ENCODE assay signal across 10 mouse cellular contexts in the genomic region with DNA sequence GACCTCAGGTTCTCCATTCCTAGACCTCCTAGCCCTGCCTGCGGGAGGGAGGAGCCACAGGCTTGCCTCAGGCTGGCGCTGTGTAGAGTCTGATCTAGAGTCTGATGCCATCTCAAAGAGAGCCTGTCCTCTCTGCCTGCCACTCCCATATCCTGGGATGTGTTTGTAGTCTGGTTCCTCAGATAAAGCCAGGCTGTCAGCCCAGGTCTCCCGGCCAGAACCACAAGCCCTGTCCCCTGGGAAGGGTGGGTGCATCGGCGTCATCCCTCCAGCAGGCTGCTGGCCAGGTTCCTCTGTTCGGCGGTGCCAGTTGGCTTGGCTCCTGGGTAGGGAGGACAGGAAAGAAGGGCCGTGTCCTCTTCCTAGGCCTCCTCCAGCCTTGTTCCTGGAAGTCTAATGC. TPM values are rescaled to one million over a fixed set of nuclear protein-coding genes. Genes with fewer than 3 reads are reported as not detected.
DNase-seq lines count a peak whose midpoint lies in the region; ATAC-seq lines count a peak whose summit lies in the region.
"Had no signal": no experiment of that assay in that cellular context is flagged by ENCODE, and none has a peak within 500 bp of the region (broad histone marks: within the 10 kb centered on the region; RNA-seq: fewer than 3 reads in every experiment).

No protein-coding gene starts in this region.

- H3K4me3 ChIP-seq in midbrain, embryonic 10.5 days, result no peak overlapping the region
- H3K4me3 ChIP-seq in midbrain, embryonic 16.5 days (ENCODE audit: low read depth, low read length), result no peak overlapping the region
- H3K4me3 ChIP-seq: erythroblast, embryonic 14.5 days; limb, embryonic 12.5 days; neural tube, embryonic 13.5 days had no signal

- ATAC-seq in midbrain, embryonic 16.5 days, result no peak
- peak; percentile 10 to 40; a peak in 3 of 4 replicates for ATAC-seq in hematopoietic stem cell, adult 5-6 weeks (replicated peaks in 1 of 2; ENCODE audit: insufficient read depth in 1 of 2, low FRiP score in 2 of 2, low TSS enrichment in 1 of 2, low read depth in 1 of 2, poor library complexity in 2 of 2, severe bottlenecking in 2 of 2)
- peak; percentile 43 for ATAC-seq in megakaryocyte, adult 5-6 weeks (ENCODE audit: poor library complexity, severe bottlenecking)

- DNase-seq in midbrain, embryonic 10.5 days (ENCODE audit: low spot score), result no peak
- DNase-seq in c-Kit-positive CD71-positive TER-119-positive erythroid progenitor cells, embryonic 14.5 days (ENCODE audit: low spot score), result peak; percentile 33
- DNase-seq in yolk sac, embryonic 10.5 days (ENCODE audit: low spot score), result no peak
- DNase-seq in layer of hippocampus, adult 11-12 months (ENCODE audit: low spot score), result no peak

- no peaks in the 10 kb centered on the region for H3K27me3 ChIP-seq in midbrain, embryonic 10.5 days (ENCODE audit: low read depth, poor library complexity, severe bottlenecking)
- no peaks in the 10 kb centered on the region for H3K27me3 ChIP-seq in midbrain, embryonic 16.5 days (ENCODE audit: control insufficient read depth, insufficient read depth, low read depth, low read length)
- H3K27me3 ChIP-seq: limb, embryonic 12.5 days; neural tube, embryonic 13.5 days had no signal

- no peak overlapping the region for H3K4me2 ChIP-seq in midbrain, embryonic 16.5 days (ENCODE audit: low read length)
- H3K4me2 ChIP-seq: limb, embryonic 12.5 days; neural tube, embryonic 13.5 days had no signal

- H3K27ac ChIP-seq in midbrain, embryonic 10.5 days (replicated peaks), result 0 out of 2 replicates have a peak overlapping the region, but pooled peaks have one; percentile 9
- H3K27ac ChIP-seq in midbrain, embryonic 16.5 days (ENCODE audit: low read length), result no peak overlapping the region
- H3K27ac ChIP-seq: limb, embryonic 12.5 days; neural tube, embryonic 13.5 days had no signal

- 96% methylated on average over 8 of the region's 8 CpGs for WGBS in midbrain, embryonic 10.5 days
- 89% methylated on average over 8 of the region's 8 CpGs for WGBS in midbrain, embryonic 16.5 days

- H3K4me1 ChIP-seq in midbrain, embryonic 10.5 days, result peaks cover 38% of the 10 kb centered on the region
- H3K4me1 ChIP-seq in midbrain, embryonic 16.5 days (ENCODE audit: control insufficient read depth, insufficient read depth, low read length), result peaks cover 22% of the 10 kb centered on the region

- H3K9ac ChIP-seq in midbrain, embryonic 16.5 days (ENCODE audit: low read depth, low read length), result no peak overlapping the region
- H3K9ac ChIP-seq: limb, embryonic 12.5 days; neural tube, embryonic 13.5 days had no signal

- H3K9me3 ChIP-seq in midbrain, embryonic 10.5 days (replicated peaks), result peaks cover 4% of the 10 kb centered on the region; the same call in 1 of the 2 replicates
- no peaks in the 10 kb centered on the region for H3K9me3 ChIP-seq in midbrain, embryonic 16.5 days (replicated peaks; ENCODE audit: control insufficient read depth, low read length, poor library complexity, severe bottlenecking)
- H3K9me3 ChIP-seq: neural tube, embryonic 13.5 days had no signal

- H3K36me3 ChIP-seq in midbrain, embryonic 10.5 days, result peaks cover 59% of the 10 kb centered on the region
- H3K36me3 ChIP-seq in midbrain, embryonic 16.5 days (ENCODE audit: control insufficient read depth, insufficient read depth, low read length), result peaks cover 44% of the 10 kb centered on the region

RNA-seq across cellular contexts. Expression of gene Mfap2, which starts 2.2 kb away (rescaled TPM):
- 260 and 321 TPM in 2 replicates for polyA plus RNA-seq in midbrain, embryonic 10.5 days (2016; fragmentation: Nextera tagmentation; extraction: Ambion mirVana)
- 121 and 141 TPM in 2 replicates for polyA plus RNA-seq in midbrain, embryonic 16.5 days (2015; fragmentation: Nextera tagmentation; extraction: Ambion mirVana)
- not detected in 2 replicates for total RNA-seq in hematopoietic stem cell, adult 5-6 weeks (2017)
- total RNA-seq in megakaryocyte, adult 5-6 weeks (2015), result not detected in 2 replicates
- not detected in 2 replicates for total RNA-seq in megakaryocyte, adult 5-6 weeks (2017)

RNA-seq across cellular contexts. Expression of gene Atp13a2, which starts 21.4 kb away (rescaled TPM):
- 42.5 and 56.5 TPM in 2 replicates for polyA plus RNA-seq in midbrain, embryonic 10.5 days (2016; fragmentation: Nextera tagmentation; extraction: Ambion mirVana)
- polyA plus RNA-seq in midbrain, embryonic 16.5 days (2015; fragmentation: Nextera tagmentation; extraction: Ambion mirVana), result 174 and 190 TPM in 2 replicates
- total RNA-seq in hematopoietic stem cell, adult 5-6 weeks (2017), result 34.5 and 51.0 TPM in 2 replicates
- total RNA-seq in megakaryocyte, adult 5-6 weeks (2015), result 25.1 and 29.7 TPM in 2 replicates
- total RNA-seq in megakaryocyte, adult 5-6 weeks (2017), result 37.2 and 43.5 TPM in 2 replicates

RNA-seq across cellular contexts. Expression of gene Sdhb, which starts 47.0 kb away (rescaled TPM):
- 429 and 455 TPM in 2 replicates for polyA plus RNA-seq in midbrain, embryonic 10.5 days (2016; fragmentation: Nextera tagmentation; extraction: Ambion mirVana)
- polyA plus RNA-seq in midbrain, embryonic 16.5 days (2015; fragmentation: Nextera tagmentation; extraction: Ambion mirVana), result 446 and 455 TPM in 2 replicates
- 69.8 and 102 TPM in 2 replicates for total RNA-seq in hematopoietic stem cell, adult 5-6 weeks (2017)
- total RNA-seq in megakaryocyte, adult 5-6 weeks (2015), result 182 and 183 TPM in 2 replicates
- 110 and 120 TPM in 2 replicates for total RNA-seq in megakaryocyte, adult 5-6 weeks (2017)

RNA-seq across cellular contexts. Expression of gene Crocc, which starts 52.3 kb away (rescaled TPM):
- 10.8 and 11.0 TPM in 2 replicates for polyA plus RNA-seq in midbrain, embryonic 10.5 days (2016; fragmentation: Nextera tagmentation; extraction: Ambion mirVana)
- polyA plus RNA-seq in midbrain, embryonic 16.5 days (2015; fragmentation: Nextera tagmentation; extraction: Ambion mirVana), result 5.3 and 6.3 TPM in 2 replicates
- 8.3 and 9.9 TPM in 2 replicates for total RNA-seq in hematopoietic stem cell, adult 5-6 weeks (2017)
- 1.9 and 2.8 TPM in 2 replicates for total RNA-seq in megakaryocyte, adult 5-6 weeks (2015)
- total RNA-seq in megakaryocyte, adult 5-6 weeks (2017), result 8.6 and 9.1 TPM in 2 replicates
